Mouse (Mus musculus): ENCODE measurements around the gene Iqcf3.

DNA sequence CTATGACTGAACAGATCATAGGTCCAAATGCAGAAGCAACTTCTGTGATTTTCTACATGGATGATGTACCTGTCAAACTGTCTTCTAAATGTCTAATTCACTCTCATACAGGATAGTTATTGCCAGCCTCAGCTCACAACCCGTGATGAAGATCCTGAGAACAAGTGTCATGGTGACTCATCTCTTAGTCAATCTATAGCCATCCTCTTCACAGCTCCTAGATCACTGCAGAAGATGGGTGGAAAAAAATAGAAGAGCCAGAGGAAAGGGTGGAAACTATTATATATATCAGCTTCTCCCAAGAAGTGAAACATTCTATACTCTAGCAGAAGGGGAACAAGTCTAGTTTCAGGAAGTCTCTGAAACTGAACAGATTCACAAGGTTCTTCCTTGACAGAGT is 21.1 kb upstream of the Iqcf3 start:
- TF ChIP-seq CTCF (IDR thresholded peaks at IDR 0.05; ENCODE audit: borderline replicate concordance, insufficient read depth, low read length) (no peak), POLR2A (IDR thresholded peaks at IDR 0.05; ENCODE audit: low read depth, low read length) (no peak)

Data from embryonic fibroblast, embryonic 13.5 days (primary cell).